Mouse (Mus musculus): Measurements from ENCODE around the gene Polrmt. TPM values are rescaled to one million over a fixed set of nuclear protein-coding genes. Genes with fewer than 3 reads are reported as not detected.

Polrmt gene
- total RNA-seq, 2 experiments from 2014 or later = 31.9 to 36.7 TPM

DNA sequence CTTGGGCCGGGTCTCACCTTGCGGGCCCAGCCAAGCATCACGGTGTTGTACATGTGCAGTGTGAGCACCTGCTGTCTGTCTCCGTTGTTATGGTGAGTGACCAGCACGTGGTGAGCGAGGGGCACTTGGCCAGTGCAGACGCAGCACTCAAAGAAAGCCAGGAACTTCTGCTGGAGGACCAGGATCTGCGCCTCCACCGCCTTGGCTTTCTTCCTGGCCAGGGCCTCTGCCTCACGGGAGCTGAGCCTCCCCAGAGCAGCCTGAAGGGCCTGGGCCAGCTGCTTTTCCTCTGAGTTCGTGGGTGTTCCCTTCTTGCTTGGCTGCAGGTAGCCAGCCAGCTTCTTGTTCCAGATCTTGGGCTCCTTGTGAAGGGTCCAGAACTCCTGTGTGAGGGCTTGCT, 3.2 kb downstream of the Polrmt start:
- DNase-seq (ENCODE audit: low spot score) = no peak

DNA sequence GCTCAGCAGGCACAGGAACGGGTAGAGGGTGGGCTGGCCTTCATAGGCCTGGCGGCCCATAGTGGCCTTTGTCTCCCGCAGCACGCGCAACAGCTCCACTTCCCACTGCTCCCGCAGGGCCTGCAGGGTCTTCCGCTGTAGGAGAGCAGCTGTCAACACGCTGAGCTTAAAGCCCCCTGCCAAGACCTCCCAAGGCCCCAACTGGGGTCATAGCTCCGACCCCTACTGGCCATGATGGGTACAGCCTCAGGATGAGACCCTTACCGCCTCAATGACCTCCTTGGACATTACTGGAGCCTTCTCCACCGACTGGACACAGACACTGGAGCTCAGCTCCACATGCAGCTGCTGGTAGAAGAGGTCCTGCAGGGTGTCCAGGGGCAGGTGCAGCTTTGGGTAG, 5.5 kb downstream of the Polrmt start:
- DNase-seq (ENCODE audit: low spot score) = no peak

DNA sequence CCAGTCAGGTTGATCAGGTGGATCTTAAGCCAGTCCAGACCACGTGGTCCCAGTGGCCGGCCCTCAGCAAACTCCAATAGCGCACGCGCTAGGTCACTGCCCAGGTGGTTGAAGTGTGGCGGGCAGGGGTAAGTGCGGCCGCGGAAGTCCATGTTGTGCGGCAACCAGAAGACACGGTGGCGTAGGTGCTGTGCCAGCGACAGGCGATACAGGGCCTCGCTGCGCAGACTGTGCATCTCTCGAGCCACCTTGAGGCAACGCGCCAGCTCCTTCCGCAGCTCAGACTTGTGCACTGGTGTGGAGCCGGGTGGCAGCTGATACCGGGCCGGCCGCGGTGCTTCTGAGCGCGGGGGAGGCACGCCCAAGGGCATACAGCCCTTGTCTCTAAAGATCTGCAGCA, 7.1 kb downstream of the Polrmt start:
- no peak for DNase-seq (ENCODE audit: low spot score)

DNA sequence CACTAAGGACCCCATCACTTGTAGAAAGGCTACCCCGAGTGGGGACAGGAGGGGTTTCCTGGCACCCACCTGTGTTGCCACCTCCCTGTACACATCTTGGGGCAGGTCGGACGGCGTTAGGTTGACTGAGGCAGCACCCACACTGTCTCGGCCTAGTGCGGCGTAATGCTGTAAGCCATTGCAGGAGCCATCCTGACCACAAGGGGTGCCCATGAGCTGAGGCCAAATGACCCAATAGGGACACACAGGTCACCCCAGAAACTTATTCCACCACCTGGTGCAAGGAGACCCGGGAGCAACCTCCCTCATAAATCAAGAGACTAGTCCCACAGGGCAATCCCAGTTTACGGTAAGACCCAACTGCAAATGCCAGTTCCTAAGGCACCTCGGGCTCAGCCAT, 8.1 kb downstream of the Polrmt start:
- no peak for DNase-seq (ENCODE audit: low spot score)

DNA sequence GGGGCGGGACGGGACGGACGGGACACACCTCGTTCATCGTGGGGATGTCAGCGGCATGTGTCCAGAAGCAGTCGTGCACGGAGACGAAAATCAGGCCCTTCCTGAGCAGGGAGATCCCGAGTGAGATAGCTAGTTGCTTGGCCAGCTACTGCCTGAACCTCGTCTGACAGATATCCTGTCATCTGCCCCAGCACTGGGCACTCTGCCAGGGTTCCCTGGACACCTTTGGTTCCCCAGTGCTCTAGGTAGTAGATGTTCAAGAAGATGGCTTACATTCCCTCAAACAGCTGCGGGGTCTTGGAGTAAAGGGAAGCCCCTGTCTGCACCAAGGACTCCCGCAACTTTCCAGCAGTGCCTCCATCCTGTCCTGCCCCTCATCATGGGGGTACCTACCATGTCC, 9.7 kb downstream of the Polrmt start:
- no peak for DNase-seq (ENCODE audit: low spot score)

DNA sequence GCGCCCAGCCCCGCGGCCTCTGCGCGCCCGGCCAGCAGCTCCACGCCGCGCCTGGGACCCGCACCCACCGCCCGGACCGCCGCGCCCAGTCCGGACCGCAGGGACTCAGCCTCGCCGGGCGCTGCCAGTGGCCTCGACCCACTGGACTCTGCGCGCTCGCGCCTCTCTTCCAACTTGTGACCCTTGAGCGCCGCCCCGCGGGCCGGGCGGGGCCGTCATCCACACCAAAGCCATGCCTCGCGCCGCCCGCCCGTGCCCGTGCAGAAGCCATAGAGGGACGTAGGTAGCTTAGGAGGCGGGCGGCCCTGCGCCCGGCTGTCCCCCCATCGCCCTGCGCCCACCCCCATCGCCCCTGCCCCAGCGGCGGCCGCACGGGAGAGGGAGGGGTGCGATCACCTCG, 11.0 kb downstream of the Polrmt start:
- DNase-seq (ENCODE audit: low spot score) = no peak

DNA sequence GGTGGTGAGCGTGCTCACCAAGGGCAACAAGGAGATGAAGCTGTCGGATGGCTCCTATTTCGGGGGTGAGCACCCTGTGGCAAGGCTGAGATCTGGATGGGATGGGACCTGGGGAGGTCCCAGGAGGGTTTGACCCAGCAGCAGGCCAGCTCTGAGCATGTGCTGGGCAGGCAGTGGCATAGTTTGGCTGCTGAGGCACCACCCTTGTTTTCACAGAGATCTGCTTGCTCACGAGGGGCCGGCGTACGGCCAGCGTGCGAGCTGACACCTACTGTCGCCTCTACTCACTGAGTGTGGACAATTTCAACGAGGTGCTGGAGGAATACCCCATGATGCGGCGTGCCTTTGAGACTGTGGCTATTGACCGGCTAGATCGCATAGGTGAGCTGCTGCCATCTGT, 12.5 kb downstream of the Polrmt start:
- DNase-seq (ENCODE audit: low spot score) = no peak

DNA sequence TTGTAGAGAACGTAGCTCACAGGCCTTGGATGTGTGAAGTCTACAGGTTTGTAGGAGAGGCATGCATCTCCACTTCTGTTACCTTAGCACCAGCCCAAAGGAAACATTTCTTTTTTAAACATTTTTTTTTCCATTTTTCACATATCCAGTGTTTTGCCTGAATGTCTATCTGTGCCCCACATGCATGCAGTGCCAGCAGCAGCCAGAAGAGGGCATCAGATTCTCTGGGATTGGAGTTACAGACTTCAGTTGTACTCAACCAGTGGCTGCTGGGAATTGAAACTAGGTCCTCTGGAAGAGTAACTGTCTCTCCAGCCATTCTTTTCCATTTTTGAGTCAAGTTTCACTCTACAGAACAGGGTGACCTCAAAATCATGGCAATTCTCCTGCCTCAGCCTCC, 13.9 kb downstream of the Polrmt start:
- DNase-seq (ENCODE audit: low spot score) = no peak

DNA sequence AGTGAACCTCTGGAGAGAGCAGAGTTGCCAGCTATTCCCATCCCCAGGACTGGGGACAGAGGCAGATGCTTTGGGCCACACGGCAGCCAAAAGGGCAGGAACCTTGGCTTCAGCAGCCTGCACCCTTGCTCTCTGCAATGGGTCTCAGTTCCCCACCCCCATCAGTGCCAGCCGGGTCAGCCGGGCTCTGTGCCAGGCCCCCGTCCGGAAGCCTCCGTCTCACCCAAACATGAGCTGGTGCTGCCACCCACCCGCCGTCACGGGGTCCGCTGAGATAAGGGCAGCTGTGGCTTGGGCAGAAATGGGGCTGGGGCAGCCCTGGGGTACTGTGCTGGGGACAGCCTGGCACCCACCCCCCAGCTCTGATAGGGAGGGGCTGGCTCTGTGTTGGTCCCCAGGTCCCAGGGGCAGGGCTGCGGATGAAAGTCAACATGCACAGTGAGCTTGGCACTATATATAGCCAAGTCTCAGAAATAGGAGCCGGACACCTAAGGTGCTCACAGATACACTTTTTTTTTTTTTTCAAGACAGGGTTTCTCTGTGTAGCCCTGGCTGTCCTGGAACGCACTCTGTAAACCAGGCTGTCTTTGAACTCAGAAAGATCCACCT, 16.9 kb downstream of the Polrmt start:
- peak; percentile 42 for DNase-seq (ENCODE audit: low spot score)

DNA sequence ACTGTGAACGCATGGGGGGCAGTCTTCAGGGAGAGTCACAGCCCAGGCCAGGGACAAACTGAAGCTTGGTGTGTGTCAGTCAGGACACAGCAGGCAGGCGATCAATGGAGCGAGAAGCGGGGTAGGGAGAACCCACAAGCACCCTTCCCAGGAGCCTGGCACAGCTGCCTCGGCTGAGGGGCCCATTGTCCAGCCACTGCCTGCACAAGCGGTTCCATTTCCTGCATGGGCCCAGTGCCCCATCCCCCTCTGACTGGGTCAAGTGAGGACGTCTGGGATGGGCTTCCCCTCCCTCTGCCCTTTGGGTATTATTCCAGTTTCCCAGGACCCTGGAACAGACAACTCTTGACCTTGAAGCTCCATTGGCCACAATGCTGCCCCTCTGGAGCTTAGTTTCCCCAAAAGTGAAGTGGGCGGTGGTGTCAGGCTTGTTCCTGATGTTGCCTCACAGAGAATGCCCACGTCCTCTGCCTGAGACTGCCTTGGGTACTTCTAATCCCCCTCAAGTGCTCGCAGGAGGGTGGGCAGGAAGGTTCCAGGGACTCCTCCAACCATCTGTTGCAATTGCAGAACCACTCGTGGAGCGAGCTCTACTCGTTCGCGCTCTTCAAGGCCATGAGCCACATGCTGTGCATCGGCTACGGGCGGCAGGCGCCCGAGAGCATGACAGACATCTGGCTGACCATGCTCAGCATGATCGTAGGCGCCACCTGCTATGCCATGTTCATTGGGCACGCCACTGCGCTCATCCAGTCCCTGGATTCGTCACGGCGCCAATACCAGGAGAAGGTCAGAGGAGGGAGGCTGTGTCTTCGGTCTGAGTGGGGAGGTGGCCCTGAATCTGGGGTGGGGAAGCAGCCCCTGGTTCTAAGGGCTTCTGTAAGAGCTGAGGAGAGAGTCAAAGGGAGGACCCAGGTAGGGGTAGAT, 17.8 kb downstream of the Polrmt start:
- DNase-seq (ENCODE audit: low spot score) = peak; percentile 19

DNA sequence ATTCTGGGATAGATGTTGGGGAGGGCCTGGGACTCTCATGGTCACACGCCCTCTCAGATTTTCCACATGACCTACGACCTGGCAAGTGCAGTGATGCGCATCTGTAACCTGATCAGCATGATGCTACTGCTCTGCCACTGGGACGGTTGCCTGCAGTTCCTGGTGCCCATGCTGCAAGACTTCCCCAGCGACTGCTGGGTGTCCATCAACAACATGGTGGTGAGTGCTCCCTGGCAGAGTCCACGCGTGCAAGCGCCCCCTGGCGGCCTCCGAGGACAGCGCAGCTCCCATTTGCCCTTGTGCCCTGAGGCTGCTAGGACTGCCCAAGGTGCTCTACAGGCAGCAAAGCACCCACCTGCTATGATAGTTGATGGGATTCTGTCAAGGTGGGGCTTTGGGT, 20.3 kb downstream of the Polrmt start:
- DNase-seq (ENCODE audit: low spot score) = peak; percentile 68

DNA sequence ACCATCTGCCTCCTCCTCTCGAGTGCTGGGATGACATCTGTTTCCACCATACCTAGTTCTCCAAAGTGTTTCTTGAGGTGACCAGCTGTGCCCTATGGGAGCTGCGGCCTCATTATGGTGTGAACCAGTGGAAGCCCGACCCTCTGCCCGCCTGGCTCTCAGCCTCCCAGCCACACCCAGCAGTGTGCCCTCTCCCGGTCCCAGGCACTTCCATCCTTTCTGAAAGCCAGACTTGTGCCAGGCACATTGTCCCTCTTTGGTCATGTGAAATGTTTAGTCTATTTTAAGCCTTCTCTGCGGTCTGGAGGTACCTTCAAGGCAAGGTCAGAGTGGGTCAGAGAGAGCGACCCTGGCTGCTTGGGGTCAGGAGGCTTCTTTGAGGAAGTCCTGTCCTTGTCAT, 22.7 kb downstream of the Polrmt start:
- no peak for DNase-seq (ENCODE audit: low spot score)

DNA sequence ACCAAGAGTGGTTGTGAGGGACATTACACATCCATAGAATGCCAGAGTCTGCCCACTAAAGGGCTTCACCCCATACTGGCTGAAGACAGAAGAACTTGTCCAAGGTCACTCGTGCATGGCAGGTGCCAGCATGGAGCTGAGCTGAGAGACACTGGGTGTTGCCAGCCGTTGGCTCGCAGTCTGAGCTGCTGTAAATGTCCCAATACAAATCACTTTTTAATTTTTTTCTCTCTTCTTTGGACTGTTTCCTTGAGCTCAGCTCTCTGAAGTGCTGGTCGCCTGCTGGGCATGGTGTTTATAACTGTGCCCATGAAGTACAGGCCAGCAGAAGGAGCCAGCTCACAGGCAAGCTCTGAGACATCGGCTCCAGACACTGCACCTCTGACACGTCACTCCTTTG, 23.3 kb downstream of the Polrmt start:
- no peak for DNase-seq (ENCODE audit: low spot score)

DNA sequence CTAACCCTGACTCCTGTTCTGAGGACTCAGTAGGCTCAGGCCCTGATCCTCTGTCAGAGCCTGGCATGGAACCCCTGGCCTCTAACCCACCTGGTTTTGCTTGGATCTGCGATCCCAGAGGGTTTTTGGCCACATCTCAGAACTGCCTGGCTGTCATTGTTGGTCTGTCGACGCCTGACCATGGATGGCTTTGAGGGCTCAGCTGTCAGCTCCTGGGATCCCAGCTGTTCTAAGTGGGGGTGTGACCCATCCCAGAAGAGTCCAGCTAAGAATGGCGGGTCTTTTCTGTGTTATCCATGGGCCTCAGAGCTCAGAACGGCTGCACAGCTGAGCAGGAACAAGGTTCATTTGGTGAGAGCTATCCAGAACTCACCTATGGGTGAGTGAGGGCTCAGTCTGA, 25.3 kb downstream of the Polrmt start:
- DNase-seq (ENCODE audit: low spot score) = no peak

DNA sequence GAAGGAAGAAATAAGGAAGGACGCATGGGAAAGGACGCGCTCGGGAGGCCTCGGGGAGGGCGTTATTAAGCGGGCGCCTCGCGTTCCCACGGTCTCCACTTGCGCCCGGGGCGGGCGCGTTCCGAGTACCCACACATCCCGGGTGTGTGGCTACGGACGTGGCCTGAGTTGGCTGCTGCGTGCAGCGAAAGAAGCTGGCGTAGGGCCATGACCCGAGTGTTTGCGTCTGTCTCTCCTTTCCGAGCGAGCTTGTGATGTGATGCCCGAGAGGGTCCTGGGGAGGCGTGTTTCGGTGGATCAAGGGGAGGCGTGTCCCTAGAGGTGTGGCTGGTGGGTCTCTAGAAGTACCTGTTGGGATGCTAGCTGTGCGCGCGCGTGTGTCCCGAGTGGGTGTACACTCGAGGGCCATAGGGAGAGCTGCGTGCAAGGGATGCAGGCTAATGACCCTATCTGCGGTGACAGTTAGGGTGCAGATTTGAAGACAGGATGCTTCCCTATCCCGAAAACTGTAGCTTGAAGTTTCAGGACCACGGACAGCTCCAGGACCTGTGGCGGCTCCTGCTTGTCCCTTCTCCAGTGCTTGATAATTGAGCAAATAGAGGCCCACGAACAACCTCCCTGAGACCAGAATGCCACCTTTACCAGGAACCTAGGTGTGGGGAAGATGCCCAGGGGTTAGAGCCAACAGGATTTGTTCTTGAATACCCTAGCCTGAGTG, 28.6 kb downstream of the Polrmt start:
- DNase-seq (ENCODE audit: low spot score) = peak; percentile 69

DNA sequence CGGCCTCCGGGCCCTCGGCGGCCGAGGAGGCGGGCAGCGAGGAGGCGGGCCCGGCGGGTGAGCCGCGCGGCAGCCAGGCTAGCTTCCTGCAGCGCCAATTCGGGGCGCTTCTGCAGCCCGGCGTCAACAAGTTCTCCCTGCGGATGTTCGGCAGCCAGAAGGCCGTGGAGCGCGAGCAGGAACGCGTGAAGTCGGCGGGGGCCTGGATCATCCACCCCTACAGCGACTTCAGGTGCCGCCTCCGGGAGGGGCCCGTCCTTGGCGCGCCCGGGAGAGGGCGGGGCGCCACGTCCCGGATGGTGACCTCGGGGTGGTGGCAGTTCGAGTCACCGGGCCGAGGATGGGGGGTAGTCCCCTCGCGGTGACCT, 29.4 kb downstream of the Polrmt start:
- no peak for DNase-seq (ENCODE audit: low spot score)

DNA sequence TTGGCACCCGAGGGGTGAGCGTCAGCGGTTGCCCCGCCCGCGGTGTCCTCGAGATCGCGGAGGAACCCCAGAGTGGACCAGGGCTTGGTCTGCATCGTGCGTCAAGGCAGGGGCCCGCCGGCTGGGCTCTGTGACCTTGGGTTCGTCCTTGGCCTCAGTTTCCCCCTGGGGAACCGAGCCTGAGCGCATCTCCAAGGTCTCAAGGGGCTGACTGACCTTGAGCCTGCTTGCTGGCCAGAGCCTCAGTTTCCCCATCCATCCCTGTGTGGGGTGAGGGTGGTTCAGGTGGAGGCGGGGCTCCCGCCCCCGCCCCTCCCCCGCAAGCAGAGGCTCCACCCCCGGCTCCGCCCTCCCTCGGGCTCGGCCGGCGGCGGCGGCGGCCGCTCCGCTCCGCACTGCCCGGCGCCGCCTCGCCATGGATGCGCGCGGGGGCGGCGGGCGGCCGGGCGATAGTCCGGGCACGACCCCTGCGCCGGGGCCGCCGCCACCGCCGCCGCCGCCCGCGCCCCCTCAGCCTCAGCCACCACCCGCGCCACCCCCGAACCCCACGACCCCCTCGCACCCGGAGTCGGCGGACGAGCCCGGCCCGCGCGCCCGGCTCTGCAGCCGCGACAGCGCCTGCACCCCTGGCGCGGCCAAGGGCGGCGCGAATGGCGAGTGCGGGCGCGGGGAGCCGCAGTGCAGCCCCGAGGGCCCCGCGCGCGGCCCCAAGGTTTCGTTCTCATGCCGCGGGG, 30.0 kb downstream of the Polrmt start, which contains the start of gene Hcn2:
Gene Hcn2, plus strand, starts transcription at position 381 of the 734 bp plus-strand sequence.
- no peak for DNase-seq (ENCODE audit: low spot score)

DNA sequence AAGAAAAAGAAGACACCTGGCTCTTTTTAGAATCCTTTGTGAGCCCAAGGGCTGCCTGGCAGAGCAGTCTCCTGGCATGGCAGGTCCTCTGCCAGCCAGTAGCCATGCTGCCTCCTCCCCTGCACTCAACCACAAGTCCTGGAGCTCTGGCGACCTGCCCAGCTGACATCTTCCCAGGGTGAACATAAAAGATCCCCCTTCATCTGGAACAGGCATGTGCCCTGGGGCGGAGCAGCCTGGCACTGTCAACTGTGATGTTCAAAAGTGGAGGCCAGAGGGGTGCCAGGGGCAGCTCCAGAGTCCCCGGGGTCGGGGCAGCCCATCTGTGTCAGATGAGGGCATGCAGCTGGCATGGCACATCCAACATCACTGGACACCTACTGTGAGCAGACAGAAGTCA, 31.4 kb downstream of the Polrmt start:
- DNase-seq (ENCODE audit: low spot score) = no peak

DNA sequence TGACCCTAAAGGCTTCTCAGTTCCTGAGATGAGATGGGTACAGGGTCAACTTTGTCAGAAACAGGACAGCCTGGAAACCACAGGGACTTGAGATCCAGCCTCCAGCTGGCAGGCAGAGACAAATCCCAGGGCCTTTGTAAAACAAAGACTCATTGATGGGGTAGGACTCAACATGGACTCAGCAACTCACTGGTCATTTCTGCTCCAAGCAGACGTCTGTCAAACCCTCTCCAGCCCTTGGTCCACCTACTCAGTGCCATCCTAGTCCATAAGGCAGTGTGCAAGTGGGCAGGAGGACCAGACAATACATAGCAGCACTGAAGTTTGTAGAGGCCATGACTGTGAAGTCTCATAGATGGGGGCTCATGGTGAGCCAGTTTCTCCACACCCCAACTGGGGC, 33.2 kb downstream of the Polrmt start:
- no peak for DNase-seq (ENCODE audit: low spot score)

DNA sequence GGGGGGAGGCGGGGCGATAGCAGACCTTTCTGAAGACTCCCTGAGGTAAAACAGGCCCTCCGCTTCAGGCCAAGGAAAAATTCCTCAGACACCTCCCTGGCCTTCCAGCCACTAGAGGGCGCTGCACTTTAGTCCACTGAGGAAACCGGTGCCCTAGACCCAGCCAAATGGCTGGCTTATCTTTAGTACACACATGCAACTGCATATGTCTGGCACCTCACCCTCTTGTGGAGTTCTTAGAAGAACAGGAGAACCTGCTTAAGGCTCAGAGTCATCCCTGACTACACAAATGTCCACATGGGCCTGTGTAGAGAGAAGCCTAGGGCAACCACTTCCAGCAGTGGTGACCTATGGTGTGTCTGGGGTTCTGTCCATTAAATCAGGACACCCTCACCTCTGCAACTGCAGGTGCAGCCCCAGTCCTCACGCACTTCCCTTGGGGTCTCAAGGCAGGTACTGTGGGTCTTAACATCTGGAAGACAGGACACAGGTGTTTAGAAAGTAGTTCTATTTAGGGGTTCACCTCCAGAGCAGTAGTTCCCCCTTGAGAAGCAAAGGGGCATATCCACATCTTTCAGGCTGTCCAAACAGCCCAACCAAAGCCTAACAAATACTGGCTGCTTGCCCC, 33.8 kb downstream of the Polrmt start:
- DNase-seq (ENCODE audit: low spot score) = peak; percentile 82

DNA sequence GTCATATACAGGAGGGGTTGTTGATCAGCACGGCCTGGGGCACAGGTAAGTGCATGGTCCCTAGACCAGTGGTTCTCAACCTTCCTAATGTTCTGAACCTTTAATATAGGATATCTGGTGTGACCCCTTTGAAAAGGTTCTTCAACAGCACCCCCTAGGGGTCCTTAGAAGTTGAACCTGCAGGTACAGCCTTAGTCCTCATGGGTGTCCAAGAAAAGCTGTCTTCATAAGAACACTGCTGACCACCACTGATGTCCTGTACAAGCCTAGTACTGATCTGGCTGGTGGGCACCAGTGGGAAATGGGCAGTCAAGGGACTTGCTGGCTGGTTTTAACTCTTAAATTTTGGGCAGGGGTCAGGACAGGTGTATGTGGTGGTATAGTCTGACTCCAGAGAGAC, 34.4 kb downstream of the Polrmt start:
- DNase-seq (ENCODE audit: low spot score) = no peak

All from gastrocnemius, adult 18-20 months (tissue).